Mouse (Mus musculus) CD8-positive naive resting alpha-beta T cell, adult 2 months (primary cell): ENCODE measurements around the gene Robo3.

ENCODE experiments used
- DNase-seq, 2 experiments: peaks; one replicate each; pipeline ENCODE4 v3.0.0; 2022; ENCODE audit warnings: low read depth in 2 of 2, low spot score in 2 of 2

Robo3 gene

GRCm38 (mm10) chr9:37430582-37430981 is 2.5 kb downstream of the Robo3 start:
- peak; percentile 37 to 53 for DNase-seq

GRCm38 (mm10) chr9:37429326-37429725 is 3.7 kb downstream of the Robo3 start:
- DNase-seq: no peak

- DNase-seq: peak; percentile 13 to 15
Measured at GRCm38 (mm10) chr9:37421239-37421638, 11.8 kb downstream of the Robo3 start.

- DNase-seq: peak; percentile 47 to 60
Measured at GRCm38 (mm10) chr9:37420676-37421075, 12.4 kb downstream of the Robo3 start.

- DNase-seq: no peak
Measured at GRCm38 (mm10) chr9:37418791-37419190, 14.3 kb downstream of the Robo3 start.

- no peak for DNase-seq
Measured at GRCm38 (mm10) chr9:37414666-37415065, 18.4 kb downstream of the Robo3 start.

- DNase-seq: no peak
Measured at GRCm38 (mm10) chr9:37412989-37413388, 20.1 kb downstream of the Robo3 start.

GRCm38 (mm10) chr9:37409698-37410445 is 23.2 kb downstream of the Robo3 start:
- DNase-seq: no peak

GRCm38 (mm10) chr9:37407850-37408502 is 25.1 kb downstream of the Robo3 start:
- DNase-seq: no peak

GRCm38 (mm10) chr9:37406372-37406771 is 26.7 kb downstream of the Robo3 start:
- peak in 1 of 2 experiments; percentile 15 for DNase-seq

GRCm38 (mm10) chr9:37403011-37403410 is 30.0 kb downstream of the Robo3 start:
- no peak for DNase-seq

- no peak for DNase-seq
Measured at GRCm38 (mm10) chr9:37402501-37402900, 30.5 kb downstream of the Robo3 start.

- no peak for DNase-seq
Measured at GRCm38 (mm10) chr9:37401802-37402201, 31.2 kb downstream of the Robo3 start, which contains the start of gene Robo4. TSS of gene Robo4 (plus strand) at chr9:37401897.

- no peak for DNase-seq
Measured at GRCm38 (mm10) chr9:37400585-37400984, 32.5 kb downstream of the Robo3 start.

GRCm38 (mm10) chr9:37393482-37394131 is 39.4 kb downstream of the Robo3 start:
- DNase-seq: no peak

- DNase-seq: no peak
Measured at GRCm38 (mm10) chr9:37392071-37392470, 41.0 kb downstream of the Robo3 start.

- DNase-seq: no peak
Measured at GRCm38 (mm10) chr9:37390891-37391290, 42.2 kb downstream of the Robo3 start.

- DNase-seq: no peak
Measured at GRCm38 (mm10) chr9:37384284-37385182, 48.5 kb downstream of the Robo3 start.

GRCm38 (mm10) chr9:37383161-37383560 is 49.9 kb downstream of the Robo3 start:
- no peak for DNase-seq

- DNase-seq: no peak
Measured at GRCm38 (mm10) chr9:37375718-37376117, 57.3 kb downstream of the Robo3 start.

- DNase-seq: no peak
Measured at GRCm38 (mm10) chr9:37371232-37371801, 61.7 kb downstream of the Robo3 start.
